Mouse (Mus musculus) midbrain, embryonic 13.5 days (tissue): ENCODE measurements around the gene Zfp683. TPM values are rescaled to one million over a fixed set of nuclear protein-coding genes. Genes with fewer than 3 reads are reported as not detected.

Experiments
- ATAC-seq: fragments of 200-750 bp; cut with Nextera tagmentation; 2 replicates; pipeline ENCODE4 v1.8.0; 2017; ENCODE audit warnings: mild to moderate bottlenecking, moderate TSS enrichment, moderate library complexity
- H3K27ac ChIP-seq: fragments of 300-500 bp; sonication (generic); 2 replicates; pipeline ENCODE4 v1.5.1; 2015; ENCODE audit warnings: inconsistent platforms, mild to moderate bottlenecking, moderate library complexity
- H3K27me3 ChIP-seq: fragments of 300-500 bp; sonication (generic); 2 replicates; pipeline ENCODE4 v1.6.1; 2015; ENCODE audit warnings: mild to moderate bottlenecking, inconsistent platforms
- H3K36me3 ChIP-seq: fragments of 300-500 bp; sonication (generic); 2 replicates; pipeline ENCODE4 v1.6.1; 2015; ENCODE audit warnings: mild to moderate bottlenecking, inconsistent platforms
- H3K4me1 ChIP-seq: fragments of 300-500 bp; sonication (generic); replicated peaks from 2 replicates; pipeline ENCODE4 v1.6.1; 2015; ENCODE audit warnings: inconsistent platforms
- H3K4me2 ChIP-seq: fragments of 300-500 bp; sonication (generic); replicated peaks from 2 replicates; pipeline ENCODE4 v1.6.1; 2015; ENCODE audit warnings: moderate library complexity, mild to moderate bottlenecking, inconsistent platforms
- H3K4me3 ChIP-seq: fragments of 300-500 bp; sonication (generic); replicated peaks from 2 replicates; pipeline ENCODE4 v1.5.1; 2015; ENCODE audit warnings: mild to moderate bottlenecking, inconsistent platforms
- H3K9ac ChIP-seq: fragments of 300-500 bp; sonication (generic); replicated peaks from 2 replicates; pipeline ENCODE4 v1.6.1; 2015; ENCODE audit warnings: mild to moderate bottlenecking, inconsistent platforms
- H3K9me3 ChIP-seq: fragments of 300-500 bp; sonication (generic); 2 replicates; pipeline ENCODE4 v1.6.1; 2016; ENCODE audit warnings: mild to moderate bottlenecking, inconsistent platforms
- WGBS: fragments of 180-500 bp; shearing (Covaris S2); methylation state at CpG from one replicate; pipeline ENCODE4 v1.1.7; 2015; 5-methylcytosine and 5-hydroxymethylcytosine counted together
- polyA plus RNA-seq: library from polyadenylated mRNA; unstranded; fragments of >200 nt; fragmentation: Nextera tagmentation; extraction: Ambion mirVana; gene quantifications from 2 replicates; pipeline ENCODE4 v1.2.1, GENCODE M21; 2015

Zfp683 gene
- polyA plus RNA-seq, 1 experiment from 2014 or later: not detected

DNA sequence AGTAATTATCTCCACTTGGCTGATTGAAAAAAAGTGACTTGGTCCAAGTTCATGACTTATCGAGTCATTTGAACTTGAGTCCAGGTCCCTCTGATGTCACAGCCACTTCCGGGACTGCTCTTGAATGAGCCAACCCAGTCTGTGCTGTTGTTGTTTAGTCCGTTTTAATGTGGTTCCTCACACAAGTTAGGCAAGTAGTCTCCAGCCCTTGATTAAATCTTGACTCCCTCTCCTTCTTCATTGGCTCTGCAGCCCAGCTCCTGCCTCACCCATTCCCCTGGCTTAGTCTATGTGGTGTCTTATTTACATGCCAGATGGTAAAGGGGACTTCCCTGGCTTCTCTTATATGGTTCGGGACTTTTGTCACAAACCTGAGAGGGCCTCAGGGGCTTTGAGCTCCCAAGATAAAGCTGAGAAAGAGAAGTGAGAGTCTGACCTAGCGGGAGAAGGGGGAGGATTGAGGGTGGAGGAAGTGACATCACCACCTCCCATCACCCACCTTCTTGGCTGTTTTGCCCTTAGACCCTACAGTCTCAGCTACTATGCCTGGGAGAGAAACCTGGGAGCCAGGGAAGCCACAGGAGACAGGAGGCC, 43.5 kb downstream of the Zfp683 start:
- H3K9ac ChIP-seq: no peak overlapping the region
- H3K36me3 ChIP-seq: no peaks in the 10 kb centered on the region
- H3K4me2 ChIP-seq: no peak overlapping the region
- no peaks in the 10 kb centered on the region for H3K9me3 ChIP-seq
- H3K4me1 ChIP-seq: no peaks in the 10 kb centered on the region
- H3K27me3 ChIP-seq: no peaks in the 10 kb centered on the region
- no peak for ATAC-seq
- 79% methylated on average over 5 of the region's 5 CpGs for WGBS
- no peak overlapping the region for H3K4me3 ChIP-seq
- H3K27ac ChIP-seq: no peak overlapping the region

DNA sequence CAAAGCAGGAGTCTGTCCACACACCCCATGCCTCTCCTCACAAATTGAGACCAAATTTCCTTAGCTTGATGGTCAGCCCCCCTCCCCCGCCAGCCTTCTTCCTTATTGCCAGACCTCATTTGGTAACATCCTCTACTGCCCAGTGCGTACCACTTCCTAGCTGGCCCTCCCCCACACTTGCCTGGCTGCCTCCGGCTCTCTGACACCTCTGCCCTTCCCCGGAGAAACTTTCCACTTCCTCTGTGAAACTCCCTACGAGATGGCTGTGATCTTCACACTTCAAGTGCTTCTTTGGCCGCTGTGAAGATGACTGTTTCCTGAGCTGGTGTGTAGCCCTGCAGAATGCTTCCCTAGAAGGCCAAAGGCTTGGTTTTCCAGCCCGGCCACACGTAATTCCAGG, 45.0 kb downstream of the Zfp683 start:
- no peaks in the 10 kb centered on the region for H3K9me3 ChIP-seq
- H3K4me1 ChIP-seq: peaks cover 8% of the 10 kb centered on the region
- no peak overlapping the region for H3K9ac ChIP-seq
- no peak overlapping the region for H3K4me3 ChIP-seq
- H3K27me3 ChIP-seq: no peaks in the 10 kb centered on the region
- H3K27ac ChIP-seq: no peak overlapping the region
- no peak for ATAC-seq
- H3K4me2 ChIP-seq: no peak overlapping the region
- no peaks in the 10 kb centered on the region for H3K36me3 ChIP-seq
- 76% methylated on average over 8 of the region's 8 CpGs for WGBS

DNA sequence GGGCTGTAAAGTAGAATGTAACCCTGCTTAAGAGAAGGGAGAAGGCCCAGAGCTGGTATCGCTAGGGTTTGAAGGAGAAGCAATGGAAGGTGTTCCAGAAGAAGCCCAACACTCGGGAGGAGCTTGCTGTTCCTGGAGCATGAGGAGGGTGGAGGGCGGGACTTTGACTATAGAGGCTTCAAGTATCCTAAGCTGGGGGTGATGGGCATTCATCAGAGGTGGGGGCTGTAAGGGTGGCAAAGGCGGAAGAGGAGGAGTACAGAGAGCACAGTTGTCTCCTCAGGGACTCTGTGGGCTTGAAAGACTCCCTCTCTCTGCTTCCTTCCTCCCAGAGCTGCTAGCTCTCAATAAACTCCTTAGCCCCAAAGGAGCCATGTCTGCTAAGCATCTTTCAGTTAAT, 46.6 kb downstream of the Zfp683 start:
- no peak overlapping the region for H3K27ac ChIP-seq
- ATAC-seq: no peak
- H3K27me3 ChIP-seq: no peaks in the 10 kb centered on the region
- no peak overlapping the region for H3K4me2 ChIP-seq
- H3K9me3 ChIP-seq: no peaks in the 10 kb centered on the region
- H3K4me1 ChIP-seq: peaks cover 8% of the 10 kb centered on the region
- H3K4me3 ChIP-seq: no peak overlapping the region
- H3K36me3 ChIP-seq: no peaks in the 10 kb centered on the region
- H3K9ac ChIP-seq: no peak overlapping the region
- WGBS: 79% methylated on average over 4 of the region's 4 CpGs

DNA sequence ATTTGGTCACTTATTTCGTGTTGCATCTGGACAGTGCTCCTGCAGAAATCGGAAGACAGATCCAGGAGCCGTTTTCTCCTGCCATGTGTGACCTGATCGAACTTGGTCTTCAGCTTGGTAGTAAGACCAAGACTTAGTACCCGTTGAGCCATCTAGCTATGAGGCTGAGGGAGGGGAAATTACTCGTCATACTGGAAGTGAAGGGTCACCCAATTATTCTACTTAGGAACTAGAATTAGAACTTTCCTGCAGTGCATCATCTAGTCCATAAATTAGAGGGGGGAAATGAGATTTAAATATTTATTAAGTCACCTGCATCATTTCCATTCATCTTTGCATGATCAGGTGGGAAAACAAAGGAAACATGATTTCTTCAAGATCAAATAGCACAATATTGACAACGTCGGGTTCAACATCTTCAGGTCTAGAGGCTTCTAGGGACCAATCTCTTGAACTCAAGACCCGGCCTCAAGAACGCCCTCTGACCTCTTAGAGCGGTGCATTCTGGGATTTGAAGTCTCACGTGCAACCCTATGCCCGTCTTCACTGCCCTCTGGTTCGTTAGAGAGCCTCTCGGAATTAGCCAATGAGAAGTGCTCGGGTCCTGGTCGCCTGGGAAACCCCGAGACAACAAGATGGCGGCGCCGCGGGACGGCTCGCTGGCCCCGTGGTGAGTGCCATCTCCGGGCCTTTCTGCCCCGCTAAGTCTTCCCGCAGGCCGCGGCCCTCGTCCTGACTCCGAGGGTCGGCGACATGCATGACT, 48.5 kb downstream of the Zfp683 start, which contains the start of gene Ubxn11:
Gene Ubxn11 (plus strand): TSS at position 592 of the 763 bp plus-strand sequence.
- H3K4me1 ChIP-seq: peaks cover 8% of the 10 kb centered on the region
- H3K4me2 ChIP-seq: peak within 1 kb of the TSS; percentile 63
- no peaks in the 10 kb centered on the region for H3K36me3 ChIP-seq
- peak within 1 kb of the TSS; percentile 70 for H3K9ac ChIP-seq
- ATAC-seq: peak; percentile 99
- no peaks in the 10 kb centered on the region for H3K27me3 ChIP-seq
- H3K9me3 ChIP-seq: no peaks in the 10 kb centered on the region
- 16% methylated on average over 34 of the region's 34 CpGs for WGBS
- 0 out of 2 replicates have a peak within 1 kb of the TSS, but pooled peaks have one; percentile 49 for H3K27ac ChIP-seq
- peak within 1 kb of the TSS; percentile 75 for H3K4me3 ChIP-seq

DNA sequence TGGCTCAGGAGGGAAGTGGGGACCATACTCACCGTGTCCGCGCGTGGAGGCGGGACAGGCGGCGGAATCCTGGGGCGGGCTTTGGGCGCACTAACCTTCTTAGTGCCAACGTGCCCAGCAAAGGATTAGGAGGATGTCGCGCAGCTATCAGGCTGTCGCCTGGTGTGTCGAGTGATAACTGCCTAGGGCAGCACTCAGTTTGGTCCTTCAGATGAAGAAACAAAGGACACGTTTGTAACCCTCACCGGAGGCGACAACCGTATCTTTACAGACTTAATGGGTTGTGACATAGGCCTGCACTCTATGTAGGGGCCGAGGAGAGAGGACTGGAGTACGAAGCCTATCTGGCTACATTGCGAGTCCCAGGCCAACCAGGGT, 49.1 kb downstream of the Zfp683 start:
- no peak; the same call in 1 of the 2 replicates for ATAC-seq
- peak overlapping the region; percentile 70 for H3K9ac ChIP-seq
- H3K4me2 ChIP-seq: peak overlapping the region; percentile 63
- no peaks in the 10 kb centered on the region for H3K36me3 ChIP-seq
- 2% methylated on average over 21 of the region's 21 CpGs for WGBS
- no peaks in the 10 kb centered on the region for H3K9me3 ChIP-seq
- 0 out of 2 replicates have a peak overlapping the region, but pooled peaks have one; percentile 49 for H3K27ac ChIP-seq
- peak overlapping the region; percentile 75 for H3K4me3 ChIP-seq
- H3K4me1 ChIP-seq: peaks cover 8% of the 10 kb centered on the region
- no peaks in the 10 kb centered on the region for H3K27me3 ChIP-seq

DNA sequence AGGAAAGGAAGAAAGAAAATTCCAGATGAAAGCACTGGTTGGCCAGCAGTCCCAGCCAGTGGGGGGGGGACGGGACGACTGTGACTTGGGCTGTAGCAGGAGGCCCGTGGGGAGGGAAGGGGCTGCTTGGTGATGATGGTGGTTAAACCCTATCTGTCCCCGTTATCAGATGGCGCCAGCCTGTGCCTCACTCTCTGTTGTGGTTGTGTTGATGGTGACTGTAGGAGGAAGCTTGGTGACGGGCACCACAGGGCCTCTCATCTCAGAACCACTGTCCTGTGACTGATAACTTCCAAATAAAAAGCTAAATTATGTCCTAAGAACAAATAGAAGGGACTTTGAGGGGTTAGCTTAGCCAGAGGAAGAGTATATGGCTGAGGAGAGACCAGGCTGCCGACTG, 52.5 kb downstream of the Zfp683 start:
- no peaks in the 10 kb centered on the region for H3K27me3 ChIP-seq
- no peak overlapping the region for H3K4me3 ChIP-seq
- H3K4me2 ChIP-seq: no peak overlapping the region
- no peak for ATAC-seq
- H3K27ac ChIP-seq: no peak overlapping the region
- no peak overlapping the region for H3K9ac ChIP-seq
- peaks cover 8% of the 10 kb centered on the region for H3K4me1 ChIP-seq
- 78% methylated on average over 7 of the region's 7 CpGs for WGBS
- no peaks in the 10 kb centered on the region for H3K36me3 ChIP-seq
- no peaks in the 10 kb centered on the region for H3K9me3 ChIP-seq

DNA sequence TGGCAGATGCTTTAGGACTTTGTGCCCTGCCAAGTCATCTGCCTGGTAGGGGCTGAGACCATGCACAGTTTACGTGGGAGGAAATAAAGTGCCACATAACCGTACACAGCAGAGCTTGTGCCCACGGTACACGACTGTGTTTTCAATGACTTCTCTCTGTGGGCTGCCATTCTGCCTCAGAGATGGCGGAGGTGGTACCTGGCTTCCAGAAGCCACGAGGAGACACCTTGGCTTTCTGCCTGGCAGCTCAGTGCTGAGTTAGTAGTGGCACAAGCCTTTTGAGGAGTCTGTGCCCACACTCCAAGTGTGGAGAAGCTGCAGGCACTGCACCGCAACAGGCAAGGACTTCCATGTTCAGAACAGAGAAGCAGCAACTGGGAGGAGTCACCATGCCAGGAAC, 54.1 kb downstream of the Zfp683 start:
- Histone ChIP-seq H3K9ac (no peak overlapping the region), H3K9me3 (no peaks in the 10 kb centered on the region), H3K4me3 (no peak overlapping the region), H3K4me1 (peaks cover 7% of the 10 kb centered on the region), H3K4me2 (no peak overlapping the region), H3K27me3 (no peaks in the 10 kb centered on the region), H3K36me3 (no peaks in the 10 kb centered on the region), H3K27ac (no peak overlapping the region)
- 88% methylated on average over 7 of the region's 7 CpGs for WGBS
- no peak for ATAC-seq

DNA sequence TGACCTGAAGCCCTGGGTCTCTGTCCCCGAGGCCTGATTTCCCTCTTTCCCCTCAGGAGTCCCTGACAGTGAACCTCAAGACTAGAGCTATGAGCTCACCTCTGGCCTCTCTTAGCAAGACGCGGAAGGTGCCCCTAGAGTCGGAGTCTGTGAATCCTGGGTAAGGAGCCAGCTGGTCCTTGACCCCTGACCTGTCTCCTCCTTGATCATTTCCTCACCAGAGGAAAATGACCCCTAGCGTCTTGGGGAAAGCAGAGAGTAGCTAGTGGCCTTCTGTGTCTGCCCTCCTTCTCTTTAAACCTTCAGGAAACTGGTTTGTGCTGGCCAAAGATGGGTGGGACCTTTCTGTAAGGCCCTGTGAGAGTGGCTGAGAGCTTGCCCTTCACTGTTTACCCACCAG, 54.6 kb downstream of the Zfp683 start:
- Histone ChIP-seq H3K4me3 (no peak overlapping the region), H3K9ac (no peak overlapping the region), H3K36me3 (no peaks in the 10 kb centered on the region), H3K27me3 (no peaks in the 10 kb centered on the region), H3K27ac (no peak overlapping the region), H3K9me3 (no peaks in the 10 kb centered on the region), H3K4me2 (no peak overlapping the region), H3K4me1 (peaks cover 6% of the 10 kb centered on the region)
- no peak for ATAC-seq
- 74% methylated on average over 5 of the region's 5 CpGs for WGBS

Other genes starting within 250 kb of the Zfp683 start
- gene Rps6ka1, start 166.0 kb upstream of the Zfp683 start, polyA plus RNA-seq: 19.0 and 19.2 TPM in 2 replicates
- 1,712 and 1,823 TPM in 2 replicates for gene Hmgn2, start 85.2 kb upstream of the Zfp683 start, polyA plus RNA-seq
- gene Dhdds, start 52.9 kb upstream of the Zfp683 start, polyA plus RNA-seq: 42.0 and 44.7 TPM in 2 replicates
- 0.59 TPM in 2 replicates for gene Lin28a, start 35.0 kb upstream of the Zfp683 start, polyA plus RNA-seq
- 0.97 and 1.1 TPM in 2 replicates for gene Crybg2, start 7.0 kb downstream of the Zfp683 start, polyA plus RNA-seq
- gene Cd52, start 41.2 kb downstream of the Zfp683 start, polyA plus RNA-seq: 2.2 and 2.7 TPM in 2 replicates
- gene Ubxn11, start 48.7 kb downstream of the Zfp683 start, polyA plus RNA-seq: 9.3 and 11.4 TPM in 2 replicates
- gene Sh3bgrl3, start 75.0 kb downstream of the Zfp683 start, polyA plus RNA-seq: 319 and 332 TPM in 2 replicates
- 19.9 and 22.4 TPM in 2 replicates for gene Cep85, start 133.3 kb downstream of the Zfp683 start, polyA plus RNA-seq
- gene Gm7534, start 149.2 kb downstream of the Zfp683 start, polyA plus RNA-seq: not detected in 2 replicates
- not detected in 2 replicates for gene Catsper4, start 173.5 kb downstream of the Zfp683 start, polyA plus RNA-seq
- gene Cnksr1, start 184.6 kb downstream of the Zfp683 start, polyA plus RNA-seq: 0.15 and 0.20 TPM in 2 replicates
- 0.17 and 0.62 TPM in 2 replicates for gene E130218I03Rik, start 189.8 kb downstream of the Zfp683 start, polyA plus RNA-seq
- 14.9 and 15.6 TPM in 2 replicates for gene Zfp593, start 191.8 kb downstream of the Zfp683 start, polyA plus RNA-seq
- not detected in 2 replicates for gene Gm30191, start 193.1 kb downstream of the Zfp683 start, polyA plus RNA-seq
- gene Grrp1, start 200.3 kb downstream of the Zfp683 start, polyA plus RNA-seq: 6.2 and 8.1 TPM in 2 replicates
- gene Pdik1l, start 234.1 kb downstream of the Zfp683 start, polyA plus RNA-seq: 42.3 and 44.0 TPM in 2 replicates